17 mouse cellular contexts compared by ENCODE assay signal in genomic region chr11:107951431-107951830, GRCm38 (mm10). TPM values are rescaled to one million over a fixed set of nuclear protein-coding genes. Genes with fewer than 3 reads are reported as not detected.
DNase-seq lines count a peak whose midpoint lies in the region; ATAC-seq lines count a peak whose summit lies in the region.
"Had no signal": no experiment of that assay in that cellular context is flagged by ENCODE, and none has a peak within 500 bp of the region (broad histone marks: within the 10 kb centered on the region; RNA-seq: fewer than 3 reads in every experiment).

No protein-coding gene starts in this region.

- H3K9ac ChIP-seq in heart, embryonic 12.5 days, result no peak overlapping the region
- H3K9ac ChIP-seq: liver, embryonic 12.5 days; lung, embryonic 15.5 days; neural tube, embryonic 12.5 days had no signal

- peak; percentile 13 to 24 for DNase-seq in heart, adult 9 months (ENCODE audit: low spot score in 2 of 2)
- DNase-seq in right cerebral cortex, postnatal 10 days (ENCODE audit: low spot score in 2 of 2), result peak; percentile 57 to 65
- DNase-seq in right cerebral cortex, postnatal 36 days (ENCODE audit: low spot score in 2 of 2), result no peak
- peak; percentile 79 to 88 for DNase-seq in cerebellum, postnatal 10 days
- no peak for DNase-seq in ovary, postnatal 14 days (ENCODE audit: low spot score)
- DNase-seq in embryo, embryonic 10 days (ENCODE audit: low spot score), result no peak
- DNase-seq: adrenal gland, adult 8-10 months; gastrocnemius, postnatal 14 days; kidney, adult 11 months; kidney, postnatal 14 days; thymus, adult 18-20 months had no signal

- H3K9me3 ChIP-seq in heart, embryonic 12.5 days (replicated peaks), result no peaks in the 10 kb centered on the region
- H3K9me3 ChIP-seq: liver, embryonic 12.5 days; lung, embryonic 15.5 days; neural tube, embryonic 12.5 days had no signal

- no peak overlapping the region for H3K27ac ChIP-seq in heart, embryonic 12.5 days (ENCODE audit: poor library complexity, severe bottlenecking)
- H3K27ac ChIP-seq: liver, embryonic 12.5 days; lung, embryonic 15.5 days; neural tube, embryonic 12.5 days had no signal

- ATAC-seq in heart, embryonic 12.5 days (ENCODE audit: insufficient number of reproducible peaks, low FRiP score), result no peak
- ATAC-seq: liver, embryonic 12.5 days had no signal

- WGBS in heart, embryonic 12.5 days, result 88% methylated on average over 11 of the region's 11 CpGs

- H3K4me1 ChIP-seq in heart, embryonic 12.5 days (replicated peaks), result peaks cover 22% of the 10 kb centered on the region
- H3K4me1 ChIP-seq: liver, embryonic 12.5 days; lung, embryonic 15.5 days; neural tube, embryonic 12.5 days had no signal

- H3K4me2 ChIP-seq in heart, embryonic 12.5 days, result no peak overlapping the region
- H3K4me2 ChIP-seq: liver, embryonic 12.5 days; lung, embryonic 15.5 days; neural tube, embryonic 12.5 days had no signal

- peaks cover 40% of the 10 kb centered on the region for H3K36me3 ChIP-seq in heart, embryonic 12.5 days
- H3K36me3 ChIP-seq: G1E; liver, embryonic 12.5 days; lung, embryonic 15.5 days; neural tube, embryonic 12.5 days had no signal

- H3K4me3 ChIP-seq in heart, embryonic 12.5 days, result no peak overlapping the region
- H3K4me3 ChIP-seq: liver, embryonic 12.5 days; lung, embryonic 15.5 days; neural tube, embryonic 12.5 days had no signal

- H3K27me3 ChIP-seq in heart, embryonic 12.5 days (replicated peaks), result no peaks in the 10 kb centered on the region
- H3K27me3 ChIP-seq: liver, embryonic 12.5 days; lung, embryonic 15.5 days; neural tube, embryonic 12.5 days had no signal

RNA-seq across cellular contexts. Expression of gene Cacng5, which starts 36.6 kb away (rescaled TPM):
- polyA plus RNA-seq in heart, embryonic 12.5 days (2016; fragmentation: Nextera tagmentation; extraction: Ambion mirVana), result not detected in 2 replicates
- polyA plus RNA-seq: G1E; heart, postnatal 0 days had no signal

Comparison
In these comparisons a context has a peak if more than half of its experiments do, and no peak if none do; other contexts are left out.
1. DNase-seq: peak in heart, adult 9 months (2 of 2), right cerebral cortex, postnatal 10 days (2 of 2) and cerebellum, postnatal 10 days (2 of 2); none in right cerebral cortex, postnatal 36 days (0 of 2), ovary, postnatal 14 days (single experiment) and embryo, embryonic 10 days (single experiment).